Mouse (Mus musculus) liver, embryonic 16.5 days (tissue): ENCODE data around the gene Map4k2. TPM values are rescaled to one million over a fixed set of nuclear protein-coding genes. Genes with fewer than 3 reads are reported as not detected.
A peak's percentile ranks its signal among the peaks of the same experiment; 100 is the strongest.

Experiments
- ATAC-seq: fragments of 200-750 bp; cut with Nextera tagmentation; 2 replicates; pipeline ENCODE4 v1.8.0; 2017; ENCODE audit warnings: low read depth, mild to moderate bottlenecking, moderate number of reproducible peaks, moderate library complexity
- H3K27ac ChIP-seq: fragments of 300-500 bp; sonication (generic); 2 replicates; pipeline ENCODE4 v1.5.1; 2014; ENCODE audit warnings: mild to moderate bottlenecking, low read length
- H3K27me3 ChIP-seq: fragments of 300-500 bp; sonication (generic); 2 replicates; pipeline ENCODE4 v1.6.1; 2014; ENCODE audit warnings: low read depth, low read length, mixed read lengths; ENCODE audit not compliant: control insufficient read depth, insufficient read depth
- H3K36me3 ChIP-seq: fragments of 300-500 bp; sonication (generic); 2 replicates; pipeline ENCODE4 v1.6.1; 2014; ENCODE audit warnings: mild to moderate bottlenecking; ENCODE audit not compliant: control insufficient read depth, insufficient read depth
- H3K4me1 ChIP-seq: fragments of 300-500 bp; sonication (generic); 2 replicates; pipeline ENCODE4 v1.6.1; 2014; ENCODE audit warnings: low read depth, low read length, mixed read lengths; ENCODE audit not compliant: control insufficient read depth
- H3K4me2 ChIP-seq: fragments of 300-500 bp; sonication (generic); 2 replicates; pipeline ENCODE4 v1.6.1; 2014; ENCODE audit warnings: low read depth, low read length, mixed read lengths
- H3K4me3 ChIP-seq: fragments of 300-500 bp; sonication (generic); 2 replicates; pipeline ENCODE4 v1.5.1; 2014; ENCODE audit warnings: low read depth, mild to moderate bottlenecking, low read length
- H3K9ac ChIP-seq: fragments of 300-500 bp; sonication (generic); 2 replicates; pipeline ENCODE4 v1.6.1; 2014; ENCODE audit warnings: low read depth, low read length
- H3K9me3 ChIP-seq: fragments of 300-500 bp; sonication (generic); replicated peaks from 2 replicates; pipeline ENCODE4 v1.6.1; 2016; ENCODE audit warnings: low read length; ENCODE audit not compliant: control insufficient read depth
- WGBS: fragments of 180-500 bp; shearing (Covaris S2); extraction: QIAGEN DNeasy Blood & Tissue Kit; methylation state at CpG from one replicate; pipeline ENCODE4 v1.1.7; 2014; ENCODE audit not compliant: insufficient replicate concordance; 5-methylcytosine and 5-hydroxymethylcytosine counted together
- polyA plus RNA-seq: library from polyadenylated mRNA; unstranded; fragments of >200 nt; fragmentation: Nextera tagmentation; extraction: Ambion mirVana; gene quantifications from 2 replicates; pipeline ENCODE4 v1.2.1, GENCODE M21; 2015

Gene Map4k2
- polyA plus RNA-seq, 1 experiment from 2014 or later, result 8.6 TPM

DNA sequence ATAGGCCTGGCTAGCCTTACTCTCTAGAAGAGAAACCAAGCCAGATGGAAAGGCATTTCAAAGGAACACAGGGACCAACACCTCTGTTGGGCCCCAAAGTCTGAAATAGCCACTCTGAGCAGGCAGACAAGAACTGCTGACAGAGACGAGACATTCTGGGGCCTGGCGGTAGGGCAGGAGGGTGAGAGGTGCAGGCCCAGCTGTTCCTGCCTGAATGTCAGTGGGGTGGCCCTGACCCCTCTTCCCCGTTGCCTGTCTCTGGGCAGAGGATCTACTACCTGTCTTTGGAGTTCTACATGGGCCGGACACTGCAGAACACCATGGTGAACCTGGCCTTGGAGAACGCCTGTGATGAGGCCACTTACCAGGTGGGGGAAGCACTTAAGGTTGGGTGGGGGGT lies 44.5 kb downstream of the Map4k2 start:
- Histone ChIP-seq H3K4me2 (no peak overlapping the region), H3K9me3 (no peaks in the 10 kb centered on the region), H3K9ac (no peak overlapping the region), H3K27ac (no peak overlapping the region), H3K36me3 (no peaks in the 10 kb centered on the region), H3K4me3 (no peak overlapping the region), H3K4me1 (peaks cover 10% of the 10 kb centered on the region), H3K27me3 (no peaks in the 10 kb centered on the region; the same call in 1 of the 2 replicates)
- ATAC-seq, result no peak
- WGBS, result 62% methylated on average over 5 of the region's 5 CpGs

DNA sequence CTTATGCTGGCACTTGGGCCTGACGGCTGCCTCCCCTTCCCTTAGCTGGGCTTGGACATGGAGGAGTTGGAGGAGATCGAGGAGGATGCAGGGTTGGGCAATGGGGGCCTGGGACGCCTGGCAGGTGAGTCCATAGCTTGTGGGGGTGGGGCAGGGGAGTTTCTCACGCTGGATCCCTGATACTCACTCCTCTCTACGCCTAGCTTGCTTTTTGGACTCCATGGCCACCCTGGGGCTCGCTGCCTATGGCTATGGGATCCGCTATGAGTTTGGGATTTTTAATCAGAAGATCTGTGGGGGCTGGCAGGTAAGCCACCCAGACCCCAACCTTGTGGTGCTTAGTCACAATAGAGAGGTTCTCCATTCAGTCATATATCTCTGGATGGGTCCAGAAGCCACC lies 44.9 kb downstream of the Map4k2 start:
- H3K9me3 ChIP-seq, result no peaks in the 10 kb centered on the region
- H3K4me3 ChIP-seq, result no peak overlapping the region
- no peak overlapping the region for H3K4me2 ChIP-seq
- ATAC-seq, result no peak
- H3K36me3 ChIP-seq, result no peaks in the 10 kb centered on the region
- H3K27ac ChIP-seq, result no peak overlapping the region
- peaks cover 10% of the 10 kb centered on the region for H3K4me1 ChIP-seq
- no peak overlapping the region for H3K9ac ChIP-seq
- H3K27me3 ChIP-seq, result no peaks in the 10 kb centered on the region; the same call in 1 of the 2 replicates
- 72% methylated on average over 7 of the region's 7 CpGs for WGBS

DNA sequence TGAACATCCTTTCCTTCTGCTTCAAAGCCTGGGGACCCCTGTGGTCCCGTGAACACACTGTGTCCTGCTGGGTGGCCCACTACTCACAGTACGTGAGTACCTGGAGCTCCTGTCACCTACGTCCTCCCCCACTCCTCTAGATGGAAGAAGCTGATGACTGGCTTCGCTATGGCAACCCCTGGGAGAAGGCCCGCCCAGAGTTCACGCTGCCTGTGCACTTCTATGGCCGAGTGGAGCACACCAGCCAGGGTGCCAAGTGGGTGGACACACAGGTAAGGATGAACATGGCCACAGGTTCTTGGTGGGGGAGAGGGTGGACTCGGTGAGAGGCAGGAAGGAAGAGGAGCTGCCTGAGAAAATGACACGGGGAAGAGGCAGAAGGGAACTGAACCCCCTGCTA lies 45.3 kb downstream of the Map4k2 start:
- H3K9ac ChIP-seq, result no peak overlapping the region
- H3K4me3 ChIP-seq, result no peak overlapping the region
- ATAC-seq, result no peak
- WGBS, result 54% methylated on average over 9 of the region's 9 CpGs
- no peak overlapping the region for H3K4me2 ChIP-seq
- no peak overlapping the region for H3K27ac ChIP-seq
- H3K4me1 ChIP-seq, result peaks cover 10% of the 10 kb centered on the region
- H3K36me3 ChIP-seq, result no peaks in the 10 kb centered on the region
- no peaks in the 10 kb centered on the region; the same call in 1 of the 2 replicates for H3K27me3 ChIP-seq
- no peaks in the 10 kb centered on the region for H3K9me3 ChIP-seq

DNA sequence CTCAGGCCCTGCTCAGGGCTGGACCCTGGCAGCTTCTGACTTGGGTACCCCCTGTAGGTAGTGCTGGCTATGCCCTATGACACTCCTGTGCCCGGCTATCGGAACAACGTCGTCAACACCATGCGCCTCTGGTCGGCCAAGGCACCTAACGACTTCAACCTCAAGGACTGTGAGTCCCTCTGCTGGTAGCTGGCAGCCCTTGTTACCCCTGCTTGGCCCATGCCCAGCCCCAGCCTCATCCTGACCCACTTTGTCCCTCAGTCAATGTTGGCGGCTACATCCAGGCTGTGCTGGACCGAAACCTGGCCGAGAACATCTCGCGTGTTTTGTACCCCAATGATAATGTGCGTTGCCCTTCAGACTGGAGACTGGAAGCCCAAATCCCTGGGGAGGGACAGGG lies 47.1 kb downstream of the Map4k2 start:
- WGBS, result 70% methylated on average over 13 of the region's 13 CpGs
- Histone ChIP-seq H3K9me3 (no peaks in the 10 kb centered on the region), H3K4me2 (no peak overlapping the region), H3K27me3 (no peaks in the 10 kb centered on the region; the same call in 1 of the 2 replicates), H3K4me1 (peaks cover 10% of the 10 kb centered on the region), H3K4me3 (no peak overlapping the region), H3K27ac (no peak overlapping the region), H3K9ac (no peak overlapping the region), H3K36me3 (no peaks in the 10 kb centered on the region)
- ATAC-seq, result no peak

DNA sequence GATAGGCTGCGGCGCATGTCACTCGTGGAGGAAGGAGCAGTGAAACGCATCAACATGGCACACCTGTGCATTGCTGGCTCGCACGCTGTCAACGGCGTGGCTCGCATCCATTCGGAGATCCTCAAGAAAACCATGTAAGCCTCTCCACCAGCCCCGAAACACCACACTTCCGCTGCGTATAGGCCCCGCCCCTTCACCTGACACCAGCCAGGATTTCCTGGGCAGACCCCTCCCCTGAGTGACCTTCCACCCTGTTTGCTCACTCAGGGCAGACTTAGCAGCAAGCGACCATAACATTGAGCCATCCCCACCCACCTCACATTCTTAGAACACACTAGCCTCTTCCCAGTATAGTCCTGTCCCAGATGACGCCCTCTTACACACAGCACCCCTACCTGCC lies 48.9 kb downstream of the Map4k2 start:
- H3K9me3 ChIP-seq, result no peaks in the 10 kb centered on the region
- H3K27me3 ChIP-seq, result no peaks in the 10 kb centered on the region; the same call in 1 of the 2 replicates
- no peaks in the 10 kb centered on the region for H3K36me3 ChIP-seq
- 5% methylated on average over 16 of the region's 16 CpGs for WGBS
- peaks cover 10% of the 10 kb centered on the region for H3K4me1 ChIP-seq
- peak overlapping the region; percentile 45; the same call in 1 of the 2 replicates for H3K9ac ChIP-seq
- H3K4me3 ChIP-seq, result peak overlapping the region; percentile 42
- H3K4me2 ChIP-seq, result peak overlapping the region; percentile 48
- H3K27ac ChIP-seq, result no peak overlapping the region
- peak; percentile 71 for ATAC-seq

DNA sequence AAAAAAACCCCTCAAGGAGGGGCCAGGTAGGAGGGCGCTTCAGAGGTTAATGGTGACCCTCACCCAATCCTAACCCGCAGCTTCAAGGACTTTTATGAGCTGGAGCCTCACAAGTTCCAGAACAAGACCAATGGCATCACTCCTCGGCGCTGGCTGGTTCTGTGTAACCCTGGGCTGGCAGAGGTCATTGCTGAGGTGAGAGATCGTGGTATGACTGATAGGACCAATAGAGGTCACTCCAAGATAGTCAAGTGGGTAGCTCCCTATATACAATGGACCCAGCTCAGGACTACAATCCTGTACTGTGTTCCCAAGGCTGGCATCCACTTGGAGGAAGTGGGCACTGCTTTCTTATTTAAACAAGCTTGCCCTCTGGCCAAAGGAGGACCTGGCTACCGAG lies 49.3 kb downstream of the Map4k2 start:
- Histone ChIP-seq H3K4me3 (no peak overlapping the region), H3K27ac (no peak overlapping the region), H3K9ac (no peak overlapping the region), H3K27me3 (no peaks in the 10 kb centered on the region; the same call in 1 of the 2 replicates), H3K9me3 (no peaks in the 10 kb centered on the region), H3K36me3 (no peaks in the 10 kb centered on the region), H3K4me1 (peaks cover 10% of the 10 kb centered on the region), H3K4me2 (peak overlapping the region; percentile 48)
- 47% methylated on average over 6 of the region's 6 CpGs for WGBS
- ATAC-seq, result peak; percentile 50; the same call in 1 of the 2 replicates

DNA sequence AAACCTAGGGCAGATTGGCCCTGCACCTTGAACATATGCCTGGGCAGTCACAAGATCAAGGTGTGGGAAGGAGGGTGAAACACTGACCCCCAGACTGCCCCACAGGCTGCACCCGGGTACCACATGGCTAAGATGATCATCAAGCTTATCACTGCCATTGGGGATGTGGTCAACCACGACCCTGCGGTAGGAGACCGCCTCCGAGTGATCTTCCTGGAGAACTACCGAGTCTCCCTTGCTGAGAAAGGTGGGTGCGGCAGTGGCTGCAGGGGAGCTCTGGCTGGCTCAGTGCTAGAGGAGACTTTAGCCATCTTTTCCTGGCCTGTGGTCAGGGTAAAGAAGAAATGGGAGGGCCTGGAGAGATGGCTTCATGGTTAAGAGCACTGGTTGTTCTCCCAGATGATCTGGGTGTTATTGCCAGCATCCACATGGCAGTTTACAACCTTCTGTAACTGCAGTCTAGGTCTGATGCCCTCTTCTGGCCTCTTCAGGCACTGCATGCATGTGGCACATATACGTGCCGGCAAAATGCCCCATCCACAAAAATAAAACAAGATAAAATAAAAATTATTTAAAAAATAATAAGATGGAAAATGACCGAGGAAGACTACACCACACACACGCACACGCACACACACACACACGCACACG lies 51.9 kb downstream of the Map4k2 start:
- no peak overlapping the region for H3K27ac ChIP-seq
- no peak overlapping the region for H3K4me3 ChIP-seq
- H3K36me3 ChIP-seq, result no peaks in the 10 kb centered on the region
- H3K27me3 ChIP-seq, result peaks cover 2% of the 10 kb centered on the region
- no peak overlapping the region for H3K4me2 ChIP-seq
- H3K9me3 ChIP-seq, result no peaks in the 10 kb centered on the region
- no peak overlapping the region for H3K9ac ChIP-seq
- no peak for ATAC-seq
- 52% methylated on average over 14 of the region's 14 CpGs for WGBS
- peaks cover 10% of the 10 kb centered on the region for H3K4me1 ChIP-seq

DNA sequence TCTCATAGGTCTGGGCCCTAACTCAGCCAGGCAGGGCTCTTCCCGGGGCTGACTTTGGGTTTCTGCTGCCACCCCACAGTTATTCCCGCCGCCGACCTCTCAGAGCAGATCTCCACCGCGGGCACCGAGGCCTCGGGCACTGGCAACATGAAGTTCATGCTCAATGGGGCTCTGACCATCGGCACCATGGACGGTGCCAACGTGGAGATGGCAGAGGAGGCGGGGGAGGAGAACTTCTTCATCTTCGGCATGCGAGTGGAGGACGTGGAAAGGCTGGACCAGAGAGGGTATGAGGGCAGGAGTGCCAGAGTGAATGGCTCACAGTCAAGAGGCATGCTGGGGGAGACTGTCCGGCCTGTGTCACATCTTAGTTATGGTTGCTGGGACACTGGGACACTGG lies 52.7 kb downstream of the Map4k2 start:
- no peak overlapping the region for H3K4me3 ChIP-seq
- peaks cover 10% of the 10 kb centered on the region for H3K4me1 ChIP-seq
- no peak overlapping the region for H3K9ac ChIP-seq
- H3K36me3 ChIP-seq, result no peaks in the 10 kb centered on the region
- no peak overlapping the region for H3K4me2 ChIP-seq
- peaks cover 6% of the 10 kb centered on the region for H3K27me3 ChIP-seq
- no peaks in the 10 kb centered on the region for H3K9me3 ChIP-seq
- no peak overlapping the region for H3K27ac ChIP-seq
- ATAC-seq, result no peak
- 82% methylated on average over 16 of the region's 16 CpGs for WGBS

DNA sequence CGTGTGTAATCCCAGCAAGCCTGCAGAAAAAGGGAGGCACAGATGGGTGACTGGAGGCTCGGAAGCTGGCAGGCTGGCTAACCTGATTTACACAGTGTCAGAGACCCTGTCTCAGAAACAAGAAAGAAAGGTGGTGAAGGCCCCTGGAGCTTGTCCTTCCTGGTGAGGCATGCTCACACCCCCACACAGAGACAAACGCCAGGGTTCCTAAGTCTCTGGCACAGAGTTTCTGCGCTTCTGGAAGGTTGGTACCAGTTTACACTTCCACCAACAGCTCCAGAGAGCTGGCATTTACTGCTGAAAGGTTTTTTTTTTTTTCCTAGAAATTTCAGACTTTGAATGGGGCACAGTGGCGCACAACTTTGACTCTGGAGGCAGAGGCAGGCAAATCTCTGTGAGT lies 55.3 kb downstream of the Map4k2 start:
- H3K4me3 ChIP-seq, result no peak overlapping the region
- H3K4me2 ChIP-seq, result no peak overlapping the region
- H3K4me1 ChIP-seq, result peaks cover 5% of the 10 kb centered on the region
- H3K36me3 ChIP-seq, result no peaks in the 10 kb centered on the region
- no peak overlapping the region for H3K27ac ChIP-seq
- H3K9ac ChIP-seq, result no peak overlapping the region
- ATAC-seq, result no peak
- no peaks in the 10 kb centered on the region for H3K9me3 ChIP-seq
- peaks cover 32% of the 10 kb centered on the region for H3K27me3 ChIP-seq
- 70% methylated on average over 5 of the region's 5 CpGs for WGBS
